Mouse (Mus musculus): Measurements from ENCODE around the gene Cyp1a2.
A peak's percentile ranks its signal among the peaks of the same experiment; 100 is the strongest.

Cyp1a2 gene

GRCm38 (mm10) chr9:57644944-57645893 lies 38.3 kb downstream of the Cyp1a2 start:
- DNase-seq, result peak; percentile 96

GRCm38 (mm10) chr9:57644442-57644943 lies 39.0 kb downstream of the Cyp1a2 start:
- no peak for DNase-seq

- peak in 1 of 2 experiments; percentile 38 for DNase-seq
These were observed 39.7 kb downstream of the Cyp1a2 start for GRCm38 (mm10) chr9:57643856-57644180.

GRCm38 (mm10) chr9:57643169-57643855 lies 40.2 kb downstream of the Cyp1a2 start:
- DNase-seq, result peak in 1 of 2 experiments; percentile 39

GRCm38 (mm10) chr9:57641775-57642550 lies 41.5 kb downstream of the Cyp1a2 start:
- no peak for DNase-seq

- DNase-seq, result no peak
These were observed 42.5 kb downstream of the Cyp1a2 start for GRCm38 (mm10) chr9:57641022-57641421.

- peak; percentile 71 to 79 for DNase-seq
These were observed 43.1 kb downstream of the Cyp1a2 start for GRCm38 (mm10) chr9:57640384-57640783.

- DNase-seq, result no peak
These were observed 43.7 kb downstream of the Cyp1a2 start for GRCm38 (mm10) chr9:57639661-57640328.

- DNase-seq, result peak; percentile 66 to 75
These were observed 44.6 kb downstream of the Cyp1a2 start for GRCm38 (mm10) chr9:57638651-57639459.

- DNase-seq, result peak; percentile 81 to 88
These were observed 45.7 kb downstream of the Cyp1a2 start for GRCm38 (mm10) chr9:57637741-57638322.

GRCm38 (mm10) chr9:57637272-57637671 lies 46.2 kb downstream of the Cyp1a2 start:
- DNase-seq, result no peak

- peak in 1 of 2 experiments; percentile 41 for DNase-seq
These were observed 50.0 kb downstream of the Cyp1a2 start for GRCm38 (mm10) chr9:57633481-57634024.

GRCm38 (mm10) chr9:57629118-57629874 lies 54.2 kb downstream of the Cyp1a2 start:
- peak; percentile 88 to 89 for DNase-seq

GRCm38 (mm10) chr9:57628717-57629116 lies 54.8 kb downstream of the Cyp1a2 start:
- no peak for DNase-seq

- no peak for DNase-seq
These were observed 55.6 kb downstream of the Cyp1a2 start for GRCm38 (mm10) chr9:57627892-57628291.

GRCm38 (mm10) chr9:57627191-57627590 lies 56.3 kb downstream of the Cyp1a2 start:
- DNase-seq, result no peak
